Mouse (Mus musculus): Measurements from ENCODE around the gene Sh3gl3. TPM values are rescaled to one million over a fixed set of nuclear protein-coding genes. Genes with fewer than 3 reads are reported as not detected.

Sh3gl3 gene
- total and polyA plus RNA-seq, 3 experiments: not detected

DNA sequence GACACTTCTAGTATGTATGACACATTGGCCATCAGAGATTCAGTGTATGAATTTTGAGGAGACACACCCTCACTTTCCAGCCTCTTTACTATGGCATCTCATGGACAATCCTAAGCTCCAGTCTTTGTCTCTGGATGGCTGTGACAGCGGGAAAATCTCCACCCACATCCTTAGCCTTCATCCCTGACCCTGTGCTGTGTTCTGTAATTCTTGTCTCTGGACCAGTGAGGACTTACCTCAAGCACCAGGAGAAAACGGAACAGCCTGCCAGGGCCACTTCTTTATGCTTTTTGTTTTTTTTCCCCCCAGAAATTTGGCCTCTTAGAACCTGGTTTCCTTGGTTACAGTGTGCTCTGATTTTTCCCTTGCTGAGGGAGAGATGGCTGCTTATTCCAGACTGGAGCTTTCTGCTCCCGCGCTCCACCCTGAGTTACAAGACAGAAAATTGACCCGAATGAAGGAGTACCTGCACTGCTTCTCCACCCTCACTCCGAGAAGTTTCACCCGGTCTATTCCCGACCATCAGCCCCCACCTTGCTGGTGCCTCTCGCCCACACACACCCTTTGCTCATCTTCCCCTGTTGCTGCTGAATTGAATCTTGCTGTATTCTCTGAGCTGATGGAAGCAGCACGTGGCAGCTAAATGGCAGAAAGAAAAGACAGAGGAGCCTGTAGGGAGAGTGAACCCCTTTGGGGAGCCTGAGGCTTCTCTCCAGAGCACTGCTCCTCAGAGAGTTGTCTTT lies 75.5 kb downstream of the Sh3gl3 start:
- H3K4me3 ChIP-seq (replicated peaks in 1 of 3; ENCODE audit: low read depth in 2 of 3, low read length in 2 of 3, poor library complexity in 1 of 3): no peak overlapping the region
- dilution Hi-C loops (cut with MboI; ENCODE audit: extremely low pct_ligation_motif_present, extremely low pct_unique_long_range_greater_than_20kb, low sequenced_read_pairs) (no loop called here), in situ Hi-C loops (cut with MboI; ENCODE audit: low pct_ligation_motif_present, low pct_unique_long_range_greater_than_20kb, low sequenced_read_pairs) (no loop called here)
- no peaks in the 10 kb centered on the region for H3K27me3 ChIP-seq (replicated peaks)
- H3K4me2 ChIP-seq (ENCODE audit: insufficient read depth, low read depth, poor library complexity, severe bottlenecking): no peak overlapping the region
- no peaks in the 10 kb centered on the region for H3K36me3 ChIP-seq (replicated peaks in 1 of 2; ENCODE audit: control insufficient read depth in 1 of 2, insufficient read depth in 1 of 2, low read length in 1 of 2)
- H3K27ac ChIP-seq (ENCODE audit: insufficient read depth, low read depth): no peak overlapping the region
- TF ChIP-seq SIN3A (IDR thresholded peaks at IDR 0.05; ENCODE audit: low read length): no peak
- no peak for TF ChIP-seq KAT2A (IDR thresholded peaks at IDR 0.05; ENCODE audit: insufficient replicate concordance, low read length)
- TF ChIP-seq HCFC1 (IDR thresholded peaks at IDR 0.05; ENCODE audit: low read depth, low read length): no peak
- no peak for TF ChIP-seq ZNF384 (IDR thresholded peaks at IDR 0.05; ENCODE audit: low read depth, low read length)
- TF ChIP-seq MAZ (IDR thresholded peaks at IDR 0.05; ENCODE audit: low read depth, low read length): no peak
- TF ChIP-seq ETS1 (conservative IDR thresholded peaks at IDR 0.05; ENCODE audit: low read depth, low read length): no peak
- no peak for TF ChIP-seq CHD1 (IDR thresholded peaks at IDR 0.05; ENCODE audit: low read depth, low read length)
- no peak for TF ChIP-seq MYC (IDR thresholded peaks at IDR 0.05; ENCODE audit: low read depth, low read length)
- TF ChIP-seq MXI1 (IDR thresholded peaks at IDR 0.05; ENCODE audit: low read depth, low read length): no peak
- TF ChIP-seq CHD2 (IDR thresholded peaks at IDR 0.05; ENCODE audit: low read length): no peak
- TF ChIP-seq GABPA (IDR thresholded peaks at IDR 0.05; ENCODE audit: insufficient replicate concordance, low read depth, low read length): no peak
- TF ChIP-seq RAD21 (IDR thresholded peaks at IDR 0.05; ENCODE audit: low read depth, low read length): no peak
- no peak for TF ChIP-seq SMC3 (IDR thresholded peaks at IDR 0.05; ENCODE audit: low read depth, low read length)
- no peak for TF ChIP-seq NRF1 (IDR thresholded peaks at IDR 0.05; ENCODE audit: low read depth, low read length)
- TF ChIP-seq USF1 (IDR thresholded peaks at IDR 0.05; ENCODE audit: low read depth, low read length): no peak
- TF ChIP-seq POLR2A (IDR thresholded peaks at IDR 0.05; ENCODE audit: low read depth, low read length): no peak
- TF ChIP-seq RCOR1 (conservative IDR thresholded peaks at IDR 0.05; ENCODE audit: low read depth, low read length): no peak
- TF ChIP-seq MAFK (IDR thresholded peaks at IDR 0.05; ENCODE audit: insufficient replicate concordance, low read length): no peak
- no peak overlapping the region for H3K9ac ChIP-seq (ENCODE audit: insufficient read depth, low read depth)
- no peak for DNase-seq (ENCODE audit: extremely low read depth)
- no peaks in the 10 kb centered on the region for H3K79me2 ChIP-seq (replicated peaks; ENCODE audit: control insufficient read depth, extremely low read depth, insufficient read depth, poor library complexity, severe bottlenecking)
- peaks cover 0 to 5% of the 10 kb centered on the region in 2 experiments; a peak in 1 of 4 replicates for H3K4me1 ChIP-seq (ENCODE audit: control insufficient read depth in 1 of 2, insufficient read depth in 2 of 2)
- H3K9me3 ChIP-seq (replicated peaks; ENCODE audit: low read length): no peaks in the 10 kb centered on the region

DNA sequence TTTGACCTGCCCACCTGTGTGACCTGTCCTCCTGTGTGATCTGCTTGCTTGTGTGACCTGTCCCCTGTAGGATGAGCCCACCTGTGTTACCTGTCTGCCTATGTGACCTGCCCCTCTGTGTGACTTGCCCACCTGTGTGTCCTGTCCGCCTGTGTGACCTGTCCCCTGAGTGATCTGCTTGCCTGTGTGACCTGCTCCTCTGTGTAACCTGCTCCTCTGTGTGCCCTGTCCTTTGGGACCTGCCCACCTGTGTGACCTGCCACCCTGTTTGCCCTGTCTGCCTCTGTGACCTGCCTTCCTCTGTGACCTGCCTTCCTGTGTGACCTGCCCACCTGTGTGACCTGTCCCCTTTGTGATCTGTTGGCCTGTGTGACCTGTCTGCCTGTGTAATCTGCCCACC lies 79.7 kb downstream of the Sh3gl3 start:
- no peak overlapping the region for H3K27ac ChIP-seq (ENCODE audit: insufficient read depth, low read depth)
- no peak overlapping the region for H3K4me2 ChIP-seq (ENCODE audit: insufficient read depth, low read depth, poor library complexity, severe bottlenecking)
- H3K4me3 ChIP-seq (replicated peaks in 1 of 3; ENCODE audit: low read depth in 2 of 3, low read length in 2 of 3, poor library complexity in 1 of 3): no peak overlapping the region
- no peaks in the 10 kb centered on the region for H3K9me3 ChIP-seq (replicated peaks; ENCODE audit: low read length)
- H3K4me1 ChIP-seq (ENCODE audit: control insufficient read depth in 1 of 2, insufficient read depth in 2 of 2): peaks cover 5 to 6% of the 10 kb centered on the region in 2 experiments; a peak in 2 of 4 replicates
- dilution Hi-C loops (cut with MboI; ENCODE audit: extremely low pct_ligation_motif_present, extremely low pct_unique_long_range_greater_than_20kb, low sequenced_read_pairs) (no loop called here), in situ Hi-C loops (cut with MboI; ENCODE audit: low pct_ligation_motif_present, low pct_unique_long_range_greater_than_20kb, low sequenced_read_pairs) (loop anchor here (25.0 kb wide), 1 partner anchor 466 kb away; the partner anchor contains the start of gene 3110040N11Rik)
- no peaks in the 10 kb centered on the region for H3K36me3 ChIP-seq (replicated peaks in 1 of 2; ENCODE audit: control insufficient read depth in 1 of 2, insufficient read depth in 1 of 2, low read length in 1 of 2)
- DNase-seq (ENCODE audit: extremely low read depth): no peak
- no peaks in the 10 kb centered on the region for H3K79me2 ChIP-seq (replicated peaks; ENCODE audit: control insufficient read depth, extremely low read depth, insufficient read depth, poor library complexity, severe bottlenecking)
- no peak overlapping the region for H3K9ac ChIP-seq (ENCODE audit: insufficient read depth, low read depth)
- TF ChIP-seq MAFK (IDR thresholded peaks at IDR 0.05; ENCODE audit: insufficient replicate concordance, low read length) (no peak), CTCF (conservative IDR thresholded peaks at IDR 0.05 in 1 of 2, IDR thresholded peaks at IDR 0.05 in 1 of 2; ENCODE audit: low read depth in 2 of 2, low read length in 2 of 2) (no peak), PAX5 (IDR thresholded peaks at IDR 0.05; ENCODE audit: low read length) (no peak), JUND (conservative IDR thresholded peaks at IDR 0.05; ENCODE audit: low read depth, low read length) (no peak), ZC3H11A (IDR thresholded peaks at IDR 0.05; ENCODE audit: low read depth, low read length) (no peak), JUN (IDR thresholded peaks at IDR 0.05; ENCODE audit: insufficient read depth, low read depth, low read length) (no peak)
- no peaks in the 10 kb centered on the region for H3K27me3 ChIP-seq (replicated peaks)

All from CH12.LX (cell line).